Mouse (Mus musculus): Measurements from ENCODE around the gene Abl1. TPM values are rescaled to one million over a fixed set of nuclear protein-coding genes. Genes with fewer than 3 reads are reported as not detected.

The Abl1 gene
- total RNA-seq, 2 experiments from 2014 or later: 20.9 to 40.4 TPM

- no peak for ATAC-seq (replicated peaks; ENCODE audit: low FRiP score, low TSS enrichment, poor library complexity, severe bottlenecking)
Observed at GRCm38 (mm10) chr2:31846692-31847660, 158.8 kb downstream of the Abl1 start.

- peak; percentile 93 for ATAC-seq (replicated peaks; ENCODE audit: low FRiP score, low TSS enrichment, poor library complexity, severe bottlenecking)
Observed at GRCm38 (mm10) chr2:31847908-31848307, 159.7 kb downstream of the Abl1 start.

DNA sequence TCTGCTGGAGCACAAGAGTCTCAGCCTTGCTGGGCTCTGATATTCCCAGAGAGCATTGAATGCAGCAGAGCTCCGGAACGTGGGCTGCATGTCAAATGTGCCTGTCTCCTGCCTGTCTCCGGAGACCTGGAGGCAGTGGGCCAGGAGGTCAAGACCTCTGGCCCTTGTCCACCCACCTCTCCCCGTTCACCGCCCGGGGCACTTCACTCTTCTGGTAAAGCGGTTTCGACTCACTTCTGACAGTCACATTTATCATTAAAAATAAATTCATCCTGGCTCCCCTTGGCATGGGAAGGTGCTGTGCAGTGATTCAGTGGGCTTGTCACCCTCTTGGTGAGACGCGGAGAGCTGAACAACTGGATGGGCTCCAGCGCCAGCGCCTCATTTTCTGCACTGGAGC is 162.0 kb downstream of the Abl1 start:
- no peak for ATAC-seq (replicated peaks; ENCODE audit: low FRiP score, low TSS enrichment, poor library complexity, severe bottlenecking)

Other genes with a start within 250 kb of the Abl1 start
- 63.2 and 78.5 TPM in 2 replicates for gene Ass1, start 218.2 kb upstream of the Abl1 start, total RNA-seq (2014; fragmentation: Nextera tagmentation)
- gene Ass1, start 218.2 kb upstream of the Abl1 start, total RNA-seq (2017): 93.7 and 108 TPM in 2 replicates
- 48.4 and 61.8 TPM in 2 replicates for gene Fubp3, start 115.7 kb upstream of the Abl1 start, total RNA-seq (2014; fragmentation: Nextera tagmentation)
- 29.8 and 76.8 TPM in 2 replicates for gene Fubp3, start 115.7 kb upstream of the Abl1 start, total RNA-seq (2017)
- gene Prdm12, start 48.3 kb upstream of the Abl1 start, total RNA-seq (2014; fragmentation: Nextera tagmentation): not detected in 2 replicates
- gene Prdm12, start 48.3 kb upstream of the Abl1 start, total RNA-seq (2017): not detected in 2 replicates
- 89.1 and 94.6 TPM in 2 replicates for gene Exosc2, start 17.7 kb upstream of the Abl1 start, total RNA-seq (2014; fragmentation: Nextera tagmentation)
- 115 and 151 TPM in 2 replicates for gene Exosc2, start 17.7 kb upstream of the Abl1 start, total RNA-seq (2017)
- not detected in 2 replicates for gene Qrfp, start 122.2 kb downstream of the Abl1 start, total RNA-seq (2014; fragmentation: Nextera tagmentation)
- gene Qrfp, start 122.2 kb downstream of the Abl1 start, total RNA-seq (2017): 0.11 TPM in 1 of 2 replicates, not detected in the other
- not detected in 2 replicates for gene Fibcd1, start 157.6 kb downstream of the Abl1 start, total RNA-seq (2014; fragmentation: Nextera tagmentation)
- not detected in 2 replicates for gene Fibcd1, start 157.6 kb downstream of the Abl1 start, total RNA-seq (2017)
- gene Lamc3, start 198.9 kb downstream of the Abl1 start, total RNA-seq (2014; fragmentation: Nextera tagmentation): not detected in 2 replicates
- not detected in 2 replicates for gene Lamc3, start 198.9 kb downstream of the Abl1 start, total RNA-seq (2017)